Mouse (Mus musculus) CH12.LX (cell line): ENCODE measurements around the gene Mrtfa. TPM values are rescaled to one million over a fixed set of nuclear protein-coding genes. Genes with fewer than 3 reads are reported as not detected.

Source experiments
- DNase-seq: peaks from one replicate; pipeline ENCODE4 v3.0.0-alpha.2; 2013; ENCODE audit errors: extremely low read depth
- H3K27ac ChIP-seq: 2 replicates; pipeline ENCODE4 v1.5.1; 2012; ENCODE audit warnings: low read depth, mild to moderate bottlenecking, control low read depth, moderate library complexity; ENCODE audit not compliant: insufficient read depth
- H3K27me3 ChIP-seq: replicated peaks from 2 replicates; pipeline ENCODE3; 2012; ENCODE audit warnings: inconsistent platforms
- H3K36me3 ChIP-seq, 2 experiments: replicated peaks in 1 of 2; 2 replicates each; pipeline versions ENCODE3 to v1.6.1; 2012; ENCODE audit warnings: inconsistent platforms in 1 of 2, low read length in 1 of 2, mild to moderate bottlenecking in 1 of 2, mixed read lengths in 1 of 2, moderate library complexity in 1 of 2; ENCODE audit not compliant: control insufficient read depth in 1 of 2, insufficient read depth in 1 of 2
- H3K4me1 ChIP-seq, 2 experiments: 2 replicates each; pipeline ENCODE4 v1.6.1; 2012; ENCODE audit warnings: inconsistent platforms in 1 of 2, moderate library complexity in 1 of 2; ENCODE audit not compliant: insufficient read depth in 2 of 2, control insufficient read depth in 1 of 2
- H3K4me2 ChIP-seq: 2 replicates; pipeline ENCODE4 v1.6.1; 2012; ENCODE audit warnings: low read depth, mild to moderate bottlenecking, control low read depth; ENCODE audit not compliant: poor library complexity, insufficient read depth, severe bottlenecking
- H3K4me3 ChIP-seq, 3 experiments: fragments of 150-350 bp in 1 of 3; sonication (generic) in 1 of 3; replicated peaks in 1 of 3; 2 replicates each; pipeline versions ENCODE3 to v1.5.1; 2011 to 2012; ENCODE audit warnings: low read depth in 2 of 3, low read length in 2 of 3, mild to moderate bottlenecking in 2 of 3, moderate library complexity in 2 of 3, control low read depth in 1 of 3, improper control_type of control experiment in 1 of 3, inconsistent platforms in 1 of 3, mixed read lengths in 1 of 3; ENCODE audit not compliant: poor library complexity in 1 of 3
- H3K79me2 ChIP-seq: replicated peaks from 2 replicates; pipeline ENCODE4 v1.6.1; 2012; ENCODE audit warnings: mild to moderate bottlenecking, moderate library complexity; ENCODE audit not compliant: control insufficient read depth, poor library complexity, insufficient read depth, severe bottlenecking; ENCODE audit errors: extremely low read depth
- H3K9ac ChIP-seq: 2 replicates; pipeline ENCODE4 v1.6.1; 2012; ENCODE audit warnings: low read depth, mild to moderate bottlenecking, control low read depth, moderate library complexity; ENCODE audit not compliant: insufficient read depth
- H3K9me3 ChIP-seq: replicated peaks from 2 replicates; pipeline ENCODE3; 2012; ENCODE audit warnings: low read length, inconsistent platforms, mixed read lengths
- CHD1 ChIP-seq: IDR thresholded peaks from 2 replicates; pipeline ENCODE4 v1.6.1; 2012; ENCODE audit warnings: low read depth, low read length, improper control_type of control experiment, inconsistent platforms
- E2F4 ChIP-seq: IDR thresholded peaks from 2 replicates; pipeline ENCODE4 v1.6.1; 2011; ENCODE audit warnings: low read depth, low read length, improper control_type of control experiment; ENCODE audit not compliant: insufficient replicate concordance
- ELF1 ChIP-seq: IDR thresholded peaks from 2 replicates; pipeline ENCODE4 v1.6.1; 2014; ENCODE audit warnings: low read depth, mild to moderate bottlenecking, inconsistent platforms, low read length, improper control_type of control experiment
- EP300 ChIP-seq: IDR thresholded peaks from 2 replicates; pipeline ENCODE4 v1.6.1; 2011; ENCODE audit warnings: low read length, improper control_type of control experiment
- GABPA ChIP-seq: IDR thresholded peaks from 2 replicates; pipeline ENCODE4 v1.6.1; 2012; ENCODE audit warnings: low read depth, low read length, improper control_type of control experiment, inconsistent platforms; ENCODE audit not compliant: insufficient replicate concordance
- HCFC1 ChIP-seq: IDR thresholded peaks from 2 replicates; pipeline ENCODE4 v1.6.1; 2012; ENCODE audit warnings: low read depth, mild to moderate bottlenecking, inconsistent platforms, low read length, improper control_type of control experiment
- IRF4 ChIP-seq: IDR thresholded peaks from 2 replicates; pipeline ENCODE4 v1.6.1; 2014; ENCODE audit warnings: low read depth, mild to moderate bottlenecking, inconsistent platforms, low read length, improper control_type of control experiment
- JUN ChIP-seq: IDR thresholded peaks from 2 replicates; pipeline ENCODE4 v1.6.1; 2011; ENCODE audit warnings: low read depth, mild to moderate bottlenecking, low read length, improper control_type of control experiment, moderate library complexity; ENCODE audit not compliant: insufficient read depth
- JUND ChIP-seq: conservative IDR thresholded peaks from 2 replicates; pipeline ENCODE4 v1.6.1; 2011; ENCODE audit warnings: low read depth, low read length, improper control_type of control experiment
- MAX ChIP-seq: IDR thresholded peaks from 2 replicates; pipeline ENCODE4 v1.6.1; 2011; ENCODE audit warnings: low read length, improper control_type of control experiment
- MAZ ChIP-seq: IDR thresholded peaks from 2 replicates; pipeline ENCODE4 v1.6.1; 2012; ENCODE audit warnings: low read depth, mild to moderate bottlenecking, inconsistent platforms, low read length, improper control_type of control experiment, moderate library complexity
- MEF2A ChIP-seq: IDR thresholded peaks from 2 replicates; pipeline ENCODE4 v1.6.1; 2014; ENCODE audit warnings: low read depth, mild to moderate bottlenecking, inconsistent platforms, low read length, improper control_type of control experiment, borderline replicate concordance
- MXI1 ChIP-seq: IDR thresholded peaks from 2 replicates; pipeline ENCODE4 v1.6.1; 2011; ENCODE audit warnings: mild to moderate bottlenecking, low read depth, low read length, improper control_type of control experiment
- MYC ChIP-seq: IDR thresholded peaks from 2 replicates; pipeline ENCODE4 v1.6.1; 2011; ENCODE audit warnings: low read depth, mild to moderate bottlenecking, improper control_type of control experiment, low read length
- NRF1 ChIP-seq: IDR thresholded peaks from 2 replicates; pipeline ENCODE4 v1.6.1; 2014; ENCODE audit warnings: low read depth, mild to moderate bottlenecking, inconsistent platforms, low read length, improper control_type of control experiment, moderate library complexity
- PAX5 ChIP-seq: IDR thresholded peaks from 2 replicates; pipeline ENCODE4 v1.6.1; 2012; ENCODE audit warnings: low read length, inconsistent platforms, mixed read lengths
- POLR2A ChIP-seq: IDR thresholded peaks from 2 replicates; pipeline ENCODE4 v1.6.1; 2011; ENCODE audit warnings: low read depth, mild to moderate bottlenecking, improper control_type of control experiment, low read length
- POLR2AphosphoS2 ChIP-seq: IDR thresholded peaks from 2 replicates; pipeline ENCODE4 v1.6.1; 2011; ENCODE audit warnings: low read depth, low read length, improper control_type of control experiment
- RAD21 ChIP-seq: IDR thresholded peaks from 2 replicates; pipeline ENCODE4 v1.6.1; 2011; ENCODE audit warnings: low read depth, mild to moderate bottlenecking, low read length, improper control_type of control experiment, moderate library complexity
- RCOR1 ChIP-seq: conservative IDR thresholded peaks from 2 replicates; pipeline ENCODE4 v1.6.1; 2012; ENCODE audit warnings: low read depth, mild to moderate bottlenecking, inconsistent platforms, low read length, improper control_type of control experiment
- SIN3A ChIP-seq: IDR thresholded peaks from 2 replicates; pipeline ENCODE4 v1.6.1; 2012; ENCODE audit warnings: low read length, improper control_type of control experiment, inconsistent platforms
- SMC3 ChIP-seq: IDR thresholded peaks from 2 replicates; pipeline ENCODE4 v1.6.1; 2011; ENCODE audit warnings: low read depth, low read length, improper control_type of control experiment
- TBP ChIP-seq: conservative IDR thresholded peaks from 2 replicates; pipeline ENCODE4 v1.6.1; 2011; ENCODE audit warnings: low read depth, low read length, improper control_type of control experiment
- UBTF ChIP-seq: IDR thresholded peaks from 2 replicates; pipeline ENCODE4 v1.6.1; 2012; ENCODE audit warnings: low read depth, mild to moderate bottlenecking, inconsistent platforms, low read length, improper control_type of control experiment, moderate library complexity
- USF1 ChIP-seq: IDR thresholded peaks from 2 replicates; pipeline ENCODE4 v1.6.1; 2014; ENCODE audit warnings: low read depth, mild to moderate bottlenecking, inconsistent platforms, low read length, improper control_type of control experiment
- USF2 ChIP-seq: conservative IDR thresholded peaks from 2 replicates; pipeline ENCODE4 v1.6.1; 2011; ENCODE audit warnings: low read depth, low read length, improper control_type of control experiment
- ZMIZ1 ChIP-seq: IDR thresholded peaks from 2 replicates; pipeline ENCODE4 v1.6.1; 2012; ENCODE audit warnings: low read depth, mild to moderate bottlenecking, inconsistent platforms, low read length, improper control_type of control experiment
- ZNF384 ChIP-seq: IDR thresholded peaks from 2 replicates; pipeline ENCODE4 v1.6.1; 2012; ENCODE audit warnings: low read depth, low read length, improper control_type of control experiment, inconsistent platforms
- dilution Hi-C: fragments of 300-500 bp; cut with MboI; formaldehyde crosslinking; loops from 2 replicates; pipeline ENCODE4 v1.14.3; 2020; ENCODE audit warnings: low sequenced_read_pairs; ENCODE audit not compliant: extremely low pct_unique_long_range_greater_than_20kb, extremely low pct_ligation_motif_present
- in situ Hi-C: fragments of 300-500 bp; cut with MboI; formaldehyde crosslinking; loops from 3 replicates; pipeline ENCODE4 v1.14.3; 2019; ENCODE audit warnings: low sequenced_read_pairs, low pct_ligation_motif_present, low pct_unique_long_range_greater_than_20kb, mixed read lengths
- polyA plus RNA-seq: library from polyadenylated mRNA; unstranded; fragments of >175 nt; gene quantifications from 2 replicates; pipeline ENCODE4 v1.2.1, GENCODE M21; 2012; ENCODE audit warnings: low read depth; ENCODE audit not compliant: insufficient read length
- total RNA-seq, 2 experiments: library from RNA; depleted of rRNA; stranded (reverse); fragments of 300-350 nt in 1 of 2; fragments of >200 nt in 1 of 2; gene quantifications; 2 replicates each; pipeline ENCODE4 v1.2.3; 2012 to 2014

The Mrtfa gene
- total and polyA plus RNA-seq, 3 experiments, result 4.6 to 23.2 (median 8.2) TPM

- Histone ChIP-seq H3K4me3 (no peak overlapping the region), H3K4me1 (peaks cover 6 to 38% of the 10 kb centered on the region in 2 experiments; a peak in 3 of 4 replicates), H3K9ac (no peak overlapping the region), H3K27ac (no peak overlapping the region), H3K9me3 (peaks cover 3% of the 10 kb centered on the region), H3K4me2 (no peak overlapping the region), H3K36me3 (peaks cover 0 to 47% of the 10 kb centered on the region in 2 experiments), H3K27me3 (no peaks in the 10 kb centered on the region), H3K79me2 (no peaks in the 10 kb centered on the region)
- in situ Hi-C loops (loop anchor here (5.0 to 25.0 kb wide), 2 partner anchors 127 to 242 kb away; no protein-coding TSS in a partner anchor), dilution Hi-C loops (no loop called here)
- DNase-seq, result no peak
- TF ChIP-seq USF1, result no peak
- TF ChIP-seq EP300, result no peak
- no peak for TF ChIP-seq UBTF
- no peak for TF ChIP-seq MAZ
- TF ChIP-seq POLR2AphosphoS2, result no peak
- no peak for TF ChIP-seq JUND
- no peak for TF ChIP-seq RAD21
- TF ChIP-seq MYC, result no peak
- no peak for TF ChIP-seq TBP
- no peak for TF ChIP-seq ZMIZ1
- TF ChIP-seq SIN3A, result no peak
- TF ChIP-seq NRF1, result no peak
- TF ChIP-seq RCOR1, result no peak
- no peak for TF ChIP-seq USF2
- no peak for TF ChIP-seq GABPA
- no peak for TF ChIP-seq MAX
- no peak for TF ChIP-seq MXI1
- no peak for TF ChIP-seq ZNF384
- TF ChIP-seq ELF1, result no peak
- TF ChIP-seq SMC3, result no peak
Measured at GRCm38 (mm10) chr15:81070470-81070869, 120.1 kb downstream of the Mrtfa start.

- H3K4me3 ChIP-seq, result no peak overlapping the region
- H3K9me3 ChIP-seq, result peaks cover 3% of the 10 kb centered on the region
- H3K27ac ChIP-seq, result no peak overlapping the region
- H3K4me2 ChIP-seq, result no peak overlapping the region
- peaks cover 0 to 48% of the 10 kb centered on the region in 2 experiments for H3K36me3 ChIP-seq
- H3K79me2 ChIP-seq, result no peaks in the 10 kb centered on the region
- peaks cover 3 to 28% of the 10 kb centered on the region in 2 experiments; a peak in 3 of 4 replicates for H3K4me1 ChIP-seq
- no peaks in the 10 kb centered on the region for H3K27me3 ChIP-seq
- no peak overlapping the region for H3K9ac ChIP-seq
- dilution Hi-C loops (no loop called here), in situ Hi-C loops (loop anchor here (25.0 kb wide), 1 partner anchor 243 kb away; no protein-coding TSS in a partner anchor)
- no peak for DNase-seq
- no peak for TF ChIP-seq ZNF384
- TF ChIP-seq MAZ, result no peak
- no peak for TF ChIP-seq HCFC1
- TF ChIP-seq USF1, result no peak
- no peak for TF ChIP-seq MEF2A
- no peak for TF ChIP-seq UBTF
- TF ChIP-seq GABPA, result no peak
- no peak for TF ChIP-seq IRF4
- TF ChIP-seq MAX, result no peak
- no peak for TF ChIP-seq JUN
- TF ChIP-seq ZMIZ1, result no peak
- no peak for TF ChIP-seq POLR2A
- TF ChIP-seq JUND, result no peak
- no peak for TF ChIP-seq E2F4
- no peak for TF ChIP-seq PAX5
- TF ChIP-seq USF2, result no peak
- TF ChIP-seq POLR2AphosphoS2, result no peak
- TF ChIP-seq CHD1, result no peak
- TF ChIP-seq SIN3A, result no peak
Measured at GRCm38 (mm10) chr15:81068641-81069381, 121.7 kb downstream of the Mrtfa start.
